In genomic region chr17:88255744-88256598, GRCm38 (mm10) we compare ENCODE assay signal across 8 mouse cellular contexts.
DNase-seq lines count a peak whose midpoint lies in the region; ATAC-seq and TF ChIP-seq lines count a peak whose summit lies in the region.

No protein-coding gene starts in this region.

- CTCF ChIA-PET in Patski (lab: Charles Lee), result interaction anchor here (0.7 to 3.7 kb wide), 24 partner anchors 10 to 385 kb away, joined by 3 to 31 read pairs (median 4); partner anchors contain the start of gene Msh6

- H3K9me3 ChIP-seq in hindbrain, embryonic 14.5 days (ENCODE audit: control insufficient read depth, low read length), result no peaks in the 10 kb centered on the region

- TF ChIP-seq CTCF in Patski (IDR thresholded peaks at IDR 0.05), result peak; percentile 93

- in situ Hi-C loops in Patski (cut with MboI; ENCODE audit: low pct_unique_long_range_greater_than_20kb), result loop anchor here (5.0 to 10.0 kb wide), 3 partner anchors 181 to 389 kb away; no protein-coding TSS in a partner anchor

- ATAC-seq in Patski, result peak; percentile 73
- ATAC-seq in hindbrain, embryonic 14.5 days (ENCODE audit: low FRiP score), result peak; percentile 82

- H3K9ac ChIP-seq in hindbrain, embryonic 14.5 days, result peak overlapping the region; percentile 83

- no peaks in the 10 kb centered on the region for H3K36me3 ChIP-seq in hindbrain, embryonic 14.5 days (replicated peaks; ENCODE audit: control insufficient read depth, insufficient read depth)

- DNase-seq in Patski (ENCODE audit: low read depth, low spot score), result peak; percentile 28
- DNase-seq in cerebellum, adult 9-11 months, result peak; percentile 81
- DNase-seq in frontal cortex, postnatal 36 days (ENCODE audit: low spot score in 2 of 2), result peak; percentile 74 to 78
- DNase-seq in hindbrain, embryonic 14.5 days (ENCODE audit: low spot score), result peak; percentile 91
- peak; percentile 57 to 67 for DNase-seq in layer of hippocampus, postnatal 25 days (ENCODE audit: extremely low spot score in 1 of 2, low spot score in 1 of 2)
- DNase-seq in lung, postnatal 25 days (ENCODE audit: low spot score), result peak; percentile 84
- DNase-seq in retina, embryonic 14.5 days (ENCODE audit: low spot score), result peak; percentile 93
- DNase-seq in thymus, postnatal 36 days, result peak; percentile 77 to 80

- WGBS in hindbrain, embryonic 14.5 days, result under 1% methylated on average over 40 of the region's 40 CpGs

- H3K4me3 ChIP-seq in hindbrain, embryonic 14.5 days (replicated peaks; ENCODE audit: low read length), result peak overlapping the region; percentile 51

- peak overlapping the region; percentile 96 for H3K27ac ChIP-seq in hindbrain, embryonic 14.5 days

- peaks cover 9% of the 10 kb centered on the region; the same call in 1 of the 2 replicates for H3K4me1 ChIP-seq in hindbrain, embryonic 14.5 days (replicated peaks; ENCODE audit: control insufficient read depth, insufficient read depth, low read length)

- peak overlapping the region; percentile 75 for H3K4me2 ChIP-seq in hindbrain, embryonic 14.5 days (replicated peaks)

- POLR2A ChIA-PET in Patski (lab: Charles Lee), result interaction anchor here (0.5 to 0.9 kb wide), 3 partner anchors 186 to 299 kb away, joined by 3 to 7 read pairs (median 5); no protein-coding TSS in a partner anchor

- no peaks in the 10 kb centered on the region for H3K27me3 ChIP-seq in Patski
- no peaks in the 10 kb centered on the region for H3K27me3 ChIP-seq in hindbrain, embryonic 14.5 days (ENCODE audit: control insufficient read depth, insufficient read depth, low read length)

Comparison
In these comparisons a context has a peak if more than half of its experiments do, and no peak if none do; other contexts are left out.
1. Peak in every context shown above with its lines: DNase-seq, ATAC-seq, H3K4me3 ChIP-seq and H3K27ac ChIP-seq.
2. DNase-seq: peak in every context shown above with its lines; median percentile 93 in retina, embryonic 14.5 days; 91 in hindbrain, embryonic 14.5 days; 84 in lung, postnatal 25 days; 81 in cerebellum, adult 9-11 months; 78 in thymus, postnatal 36 days; 76 in frontal cortex, postnatal 36 days; 62 in layer of hippocampus, postnatal 25 days; 28 in Patski.